1 mouse cellular context compared by ENCODE assay signal in genomic region chr6:72319019-72319418, GRCm38 (mm10).
TF ChIP-seq lines count a peak whose summit lies in the region.

No protein-coding gene starts in this region.

TF ChIP-seq in CH12.LX, 34 proteins besides CTCF, POLR2A, EP300 and RAD21:
- TF ChIP-seq MAZ (IDR thresholded peaks at IDR 0.05; ENCODE audit: low read depth, low read length), result no peak
- peak; percentile 21; the same call in 1 of the 2 replicates for TF ChIP-seq SMC3 (IDR thresholded peaks at IDR 0.05; ENCODE audit: low read depth, low read length)
